Mouse (Mus musculus): ENCODE data around the gene Ifitm6.
"Not testable (repeated sequence)": the region's sequence is repeated elsewhere in the genome, so short reads cannot be mapped to it uniquely, and the experiment has no call there.

Gene Ifitm6

DNA sequence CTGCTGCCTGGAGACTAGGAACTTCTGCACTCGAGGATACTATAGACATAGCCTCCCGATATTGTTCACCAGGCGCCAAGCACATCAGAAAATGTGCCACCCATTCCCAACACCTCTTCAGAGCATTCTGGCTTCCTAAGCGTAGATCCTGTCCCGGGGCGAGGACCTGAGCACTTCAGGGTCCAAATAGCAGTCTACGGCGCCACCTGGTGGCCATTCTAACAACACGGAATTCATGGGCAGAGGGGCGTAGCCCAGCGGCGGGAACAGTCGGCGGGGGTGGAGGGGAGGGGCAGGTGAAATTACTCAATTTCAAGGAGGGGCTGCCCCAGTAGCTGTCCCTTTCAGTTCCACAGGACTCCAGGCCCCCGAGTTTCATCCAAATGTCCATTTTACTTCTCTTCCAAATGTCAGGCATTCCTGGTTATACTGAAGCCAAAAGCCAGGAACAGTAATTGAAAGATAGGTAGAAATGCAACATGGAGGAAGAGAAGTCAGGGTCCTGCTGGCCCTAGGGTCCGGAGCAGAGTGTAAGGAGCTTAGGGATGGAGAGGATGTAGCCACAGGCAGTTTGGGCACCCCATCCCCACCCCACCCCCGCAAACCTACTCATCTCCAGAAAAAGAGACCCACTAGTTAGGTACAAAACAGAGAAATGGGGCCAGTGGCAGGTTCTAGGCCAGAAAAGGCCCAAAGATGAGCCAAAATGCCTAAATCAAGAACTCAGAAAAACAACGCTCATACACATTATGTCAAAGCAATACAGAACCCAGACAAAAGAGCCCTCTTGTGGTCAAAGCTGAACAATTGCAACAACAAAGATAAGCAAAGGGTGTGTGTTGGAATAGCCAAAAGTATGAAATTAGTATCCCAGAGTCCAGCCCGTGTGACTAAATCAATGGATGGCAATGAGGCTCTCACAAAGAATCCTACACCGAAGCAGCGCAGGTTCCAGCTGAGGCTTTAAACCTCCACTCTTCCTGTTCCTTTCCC, 30.8 kb upstream of the Ifitm6 start:
- in situ Hi-C loops (cut with MboI; ENCODE audit: low pct_unique_long_range_greater_than_20kb in 1 of 2, low sequenced_read_pairs in 2 of 2, unreplicated experiment in 1 of 2): loop anchor here (5.0 kb wide), 1 partner anchor 36 kb away; the partner anchor contains the start of gene Ifitm3 (in 2 of the 2)

- in situ Hi-C loops (cut with MboI; ENCODE audit: low pct_unique_long_range_greater_than_20kb in 1 of 2, low sequenced_read_pairs in 2 of 2, unreplicated experiment in 1 of 2): loop anchor here (5.0 kb wide), 1 partner anchor 35 kb away; the partner anchor contains the start of gene Ifitm3 (in 2 of the 2)
Measured at GRCm38 (mm10) chr7:141047581-141048225, 30.0 kb upstream of the Ifitm6 start.

- in situ Hi-C loops (cut with MboI; ENCODE audit: low pct_unique_long_range_greater_than_20kb in 1 of 2, low sequenced_read_pairs in 2 of 2, unreplicated experiment in 1 of 2): loop anchor here (5.0 kb wide), 1 partner anchor 35 kb away; the partner anchor contains the start of gene Ifitm3 (in 2 of the 2)
Measured at GRCm38 (mm10) chr7:141046931-141047580, 29.3 kb upstream of the Ifitm6 start.

DNA sequence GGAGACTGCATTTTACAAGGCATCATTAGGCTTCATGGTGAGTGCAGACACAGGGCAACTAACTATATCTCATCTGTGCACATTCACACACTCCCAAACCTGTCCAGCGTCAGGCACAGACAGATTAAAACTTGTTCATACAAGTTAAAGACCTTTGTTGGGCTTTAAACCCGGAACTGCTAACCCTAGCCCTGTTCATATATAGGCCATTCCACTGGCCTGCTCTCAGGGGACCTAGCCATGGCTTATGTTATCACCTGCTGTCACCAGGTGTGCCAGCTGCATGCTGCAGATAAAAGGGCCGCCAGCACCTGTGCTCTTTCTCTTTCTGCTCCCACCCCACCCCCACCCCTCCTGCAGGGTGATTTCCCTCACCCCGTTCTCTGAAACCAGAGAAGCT, 24.8 kb upstream of the Ifitm6 start:
- in situ Hi-C loops (cut with MboI; ENCODE audit: low pct_unique_long_range_greater_than_20kb in 1 of 2, low sequenced_read_pairs in 2 of 2, unreplicated experiment in 1 of 2): no loop called here

DNA sequence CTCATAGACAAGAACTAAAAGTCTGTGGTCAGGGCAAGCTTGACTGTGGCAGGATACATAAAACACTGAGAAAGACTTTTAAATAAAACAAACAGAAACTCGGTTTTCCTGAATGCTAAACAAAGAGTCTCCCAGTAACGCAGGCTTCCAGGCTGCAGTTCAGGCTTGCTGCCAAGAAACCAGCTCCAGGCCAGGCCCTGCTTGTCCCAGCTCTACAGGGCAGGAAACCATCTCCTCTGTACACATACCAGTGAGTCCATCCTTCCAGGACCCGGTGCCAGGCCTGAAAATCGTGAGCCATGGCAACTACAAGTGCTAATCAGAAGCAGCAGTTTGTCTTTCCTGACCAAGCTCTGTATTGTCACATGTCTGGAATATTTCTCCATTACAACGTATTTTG, 23.9 kb upstream of the Ifitm6 start:
- in situ Hi-C loops (cut with MboI; ENCODE audit: low pct_unique_long_range_greater_than_20kb in 1 of 2, low sequenced_read_pairs in 2 of 2, unreplicated experiment in 1 of 2): no loop called here

DNA sequence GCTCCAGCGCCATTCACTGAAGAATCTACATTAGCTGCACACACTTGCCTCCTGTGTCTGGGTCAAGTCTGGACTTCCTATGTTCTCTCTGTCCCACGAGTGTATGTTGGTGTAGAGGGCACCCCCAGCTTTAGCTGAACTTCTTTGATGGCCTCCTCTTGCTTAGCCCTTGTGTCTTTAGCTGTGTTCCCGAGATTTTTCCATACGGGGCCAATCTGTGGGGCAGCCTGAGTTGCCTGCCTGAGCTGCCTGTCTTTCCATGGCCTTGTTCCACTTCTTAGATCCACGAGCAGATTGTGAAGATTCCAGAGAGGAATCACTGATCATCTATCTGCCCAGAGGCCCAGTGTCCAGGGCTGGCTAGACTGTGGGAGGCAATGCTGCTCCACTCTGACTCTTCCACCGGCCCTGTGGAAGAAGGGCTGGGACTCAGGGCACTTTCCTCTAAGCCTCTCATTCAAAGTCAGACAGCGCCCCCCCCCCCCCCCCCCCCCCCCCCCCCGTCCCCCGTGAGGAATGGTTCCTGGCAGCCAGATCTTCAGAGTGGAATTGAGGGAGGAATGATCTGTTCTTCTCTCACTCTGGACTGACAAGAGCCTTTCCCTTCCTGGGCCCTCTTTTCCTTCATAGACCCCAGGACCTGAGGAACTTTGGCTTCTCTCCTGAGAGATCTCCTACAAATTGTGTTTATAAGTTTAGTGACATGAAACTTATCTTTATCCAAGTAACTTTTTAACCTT, 23.3 kb upstream of the Ifitm6 start:
- in situ Hi-C loops (cut with MboI; ENCODE audit: low pct_unique_long_range_greater_than_20kb in 1 of 2, low sequenced_read_pairs in 2 of 2, unreplicated experiment in 1 of 2): no loop called here

- in situ Hi-C loops (cut with MboI; ENCODE audit: low pct_unique_long_range_greater_than_20kb in 1 of 2, low sequenced_read_pairs in 2 of 2, unreplicated experiment in 1 of 2): no loop called here
Measured at GRCm38 (mm10) chr7:141039386-141040107, 21.8 kb upstream of the Ifitm6 start.

- in situ Hi-C loops (cut with MboI; ENCODE audit: low pct_unique_long_range_greater_than_20kb in 1 of 2, low sequenced_read_pairs in 2 of 2, unreplicated experiment in 1 of 2): no loop called here
Measured at GRCm38 (mm10) chr7:141038090-141039032, 20.6 kb upstream of the Ifitm6 start.

DNA sequence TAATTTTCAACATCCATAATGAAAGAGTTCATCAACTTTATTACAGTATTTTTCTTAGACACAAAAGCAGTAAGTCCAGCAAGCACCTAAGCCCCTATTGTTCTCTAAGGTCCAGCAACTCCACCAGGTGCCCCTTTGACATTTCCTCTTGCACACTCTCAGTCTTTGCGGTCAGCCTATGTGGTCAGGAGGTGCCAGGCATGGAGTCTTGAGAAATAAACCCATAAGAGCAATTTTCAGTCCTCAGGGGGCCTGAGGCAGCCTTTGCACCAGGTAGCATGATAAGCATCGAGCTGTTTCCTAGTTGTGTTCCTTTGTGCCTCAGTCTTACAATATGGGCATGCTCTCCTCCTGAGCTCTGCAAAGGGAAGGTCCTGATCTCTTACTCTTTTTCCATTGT, 18.9 kb upstream of the Ifitm6 start:
- in situ Hi-C loops (cut with MboI; ENCODE audit: low pct_unique_long_range_greater_than_20kb in 1 of 2, low sequenced_read_pairs in 2 of 2, unreplicated experiment in 1 of 2): not testable (repeated sequence)

- in situ Hi-C loops (cut with MboI; ENCODE audit: low pct_unique_long_range_greater_than_20kb in 1 of 2, low sequenced_read_pairs in 2 of 2, unreplicated experiment in 1 of 2): no loop called here
Measured at GRCm38 (mm10) chr7:141032458-141033167, 14.9 kb upstream of the Ifitm6 start.

DNA sequence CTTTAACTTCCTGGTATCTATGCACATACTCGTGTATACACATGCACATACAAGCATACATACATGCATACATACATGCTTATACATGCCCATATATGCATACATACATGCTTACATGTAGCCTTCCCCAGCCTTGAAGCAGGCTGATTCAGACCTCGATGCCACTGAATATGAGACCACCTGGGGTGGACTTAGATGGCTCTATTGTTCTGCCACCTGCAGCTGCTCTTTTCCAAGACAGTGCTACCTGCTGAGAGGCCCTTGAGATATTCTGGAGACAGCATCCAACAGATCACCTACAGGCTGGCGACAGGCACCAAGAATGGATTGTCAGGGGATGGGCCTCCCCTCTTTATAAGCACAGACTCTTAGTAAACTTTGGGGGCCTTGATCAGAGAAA, 12.7 kb upstream of the Ifitm6 start:
- in situ Hi-C loops (cut with MboI; ENCODE audit: low pct_unique_long_range_greater_than_20kb in 1 of 2, low sequenced_read_pairs in 2 of 2, unreplicated experiment in 1 of 2): no loop called here

GRCm38 (mm10) chr7:141028831-141029230, 11.1 kb upstream of the Ifitm6 start, which contains the start of gene Gm17387:
Gm17387 (plus strand) TSS chr7:141029131.
- in situ Hi-C loops (cut with MboI; ENCODE audit: low pct_unique_long_range_greater_than_20kb in 1 of 2, low sequenced_read_pairs in 2 of 2, unreplicated experiment in 1 of 2): no loop called here

DNA sequence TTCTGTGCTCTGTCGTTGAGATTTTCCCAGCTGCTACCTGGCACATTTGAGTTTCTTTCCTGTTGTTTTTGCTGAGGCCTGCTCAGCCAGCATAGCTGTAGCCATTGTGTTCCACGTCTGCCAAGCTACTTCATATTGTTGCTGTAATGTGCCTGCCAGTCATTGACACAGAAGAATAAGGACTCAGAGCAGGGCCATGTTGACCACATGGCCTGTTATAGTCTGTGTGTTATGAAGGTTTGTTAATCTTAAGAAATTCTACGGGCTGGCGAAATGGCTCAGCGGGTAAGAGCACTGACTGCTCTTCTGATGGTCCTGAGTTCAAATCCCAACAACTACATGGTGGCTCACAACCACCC, 9.0 kb upstream of the Ifitm6 start:
- in situ Hi-C loops (cut with MboI; ENCODE audit: low pct_unique_long_range_greater_than_20kb in 1 of 2, low sequenced_read_pairs in 2 of 2, unreplicated experiment in 1 of 2): no loop called here

- in situ Hi-C loops (cut with MboI; ENCODE audit: low pct_unique_long_range_greater_than_20kb in 1 of 2, low sequenced_read_pairs in 2 of 2, unreplicated experiment in 1 of 2): no loop called here
Measured at GRCm38 (mm10) chr7:141026097-141026739, 8.5 kb upstream of the Ifitm6 start.

GRCm38 (mm10) chr7:141024865-141025838, 7.4 kb upstream of the Ifitm6 start:
- in situ Hi-C loops (cut with MboI; ENCODE audit: low pct_unique_long_range_greater_than_20kb in 1 of 2, low sequenced_read_pairs in 2 of 2, unreplicated experiment in 1 of 2): no loop called here
